Mouse (Mus musculus) heart, adult 8-10 months (tissue): Measurements from ENCODE around the gene Gpr3. TPM values are rescaled to one million over a fixed set of nuclear protein-coding genes. Genes with fewer than 3 reads are reported as not detected.

Experiments
- DNase-seq: peaks from one replicate; pipeline ENCODE4 v3.0.0; 2022; ENCODE audit warnings: low spot score
- total RNA-seq, 4 experiments: library from RNA; stranded (reverse); gene quantifications; 2 replicates each; pipeline ENCODE4 v1.2.4; 2022

The Gpr3 gene
- not detected for total RNA-seq

GRCm38 (mm10) chr4:133211751-133212561, at the start of gene Gpr3, which contains the start of gene Cd164l2:
TSS of gene Gpr3 (minus strand) at chr4:133212536.
TSS of gene Cd164l2 (plus strand) at chr4:133212131.
- DNase-seq = no peak

- DNase-seq = no peak
Observed at GRCm38 (mm10) chr4:133261641-133262374, 49.5 kb upstream of the Gpr3 start.

GRCm38 (mm10) chr4:133257798-133258408, 45.6 kb upstream of the Gpr3 start:
- no peak for DNase-seq

- no peak for DNase-seq
Observed at GRCm38 (mm10) chr4:133257230-133257629, 44.9 kb upstream of the Gpr3 start.

- DNase-seq = no peak
Observed at GRCm38 (mm10) chr4:133256820-133257219, 44.5 kb upstream of the Gpr3 start.

- DNase-seq = no peak
Observed at GRCm38 (mm10) chr4:133255392-133255791, 43.1 kb upstream of the Gpr3 start.

- DNase-seq = no peak
Observed at GRCm38 (mm10) chr4:133253412-133253811, 41.1 kb upstream of the Gpr3 start.

- DNase-seq = no peak
Observed at GRCm38 (mm10) chr4:133252089-133252488, 39.8 kb upstream of the Gpr3 start.

GRCm38 (mm10) chr4:133251214-133251613, 38.9 kb upstream of the Gpr3 start:
- no peak for DNase-seq

- peak; percentile 81 for DNase-seq
Observed at GRCm38 (mm10) chr4:133250609-133251008, 38.3 kb upstream of the Gpr3 start.

- DNase-seq = no peak
Observed at GRCm38 (mm10) chr4:133247806-133248449, 35.6 kb upstream of the Gpr3 start.

GRCm38 (mm10) chr4:133247072-133247471, 34.7 kb upstream of the Gpr3 start:
- peak; percentile 64 for DNase-seq

GRCm38 (mm10) chr4:133244289-133244688, 32.0 kb upstream of the Gpr3 start:
- DNase-seq = no peak

GRCm38 (mm10) chr4:133243538-133243937, 31.2 kb upstream of the Gpr3 start:
- no peak for DNase-seq

GRCm38 (mm10) chr4:133242710-133243109, 30.4 kb upstream of the Gpr3 start:
- no peak for DNase-seq

GRCm38 (mm10) chr4:133241910-133242309, 29.6 kb upstream of the Gpr3 start:
- DNase-seq = no peak

- DNase-seq = peak; percentile 94
Observed at GRCm38 (mm10) chr4:133240934-133241908, 28.9 kb upstream of the Gpr3 start.

- peak; percentile 96 for DNase-seq
Observed at GRCm38 (mm10) chr4:133240490-133240921, 28.2 kb upstream of the Gpr3 start, which contains the start of gene Map3k6. TSS of gene Map3k6 (plus strand) at chr4:133240818.

GRCm38 (mm10) chr4:133237911-133238310, 25.6 kb upstream of the Gpr3 start:
- no peak for DNase-seq

- no peak for DNase-seq
Observed at GRCm38 (mm10) chr4:133235415-133235814, 23.1 kb upstream of the Gpr3 start.
